Mouse (Mus musculus): ENCODE results near the gene Nqo1.

- no peak for TF ChIP-seq CTCF (IDR thresholded peaks at IDR 0.05)
- no peak for TF ChIP-seq EP300 (IDR thresholded peaks at IDR 0.05)
Measured at GRCm38 (mm10) chr8:107444626-107445025, 41.6 kb upstream of the Nqo1 start.
